8 mouse cellular contexts compared by ENCODE assay signal in genomic region chr5:5507701-5508225, GRCm38 (mm10). TPM values are rescaled to one million over a fixed set of nuclear protein-coding genes. Genes with fewer than 3 reads are reported as not detected.
DNase-seq lines count a peak whose midpoint lies in the region; ATAC-seq and TF ChIP-seq lines count a peak whose summit lies in the region.

No protein-coding gene starts in this region.

- H3K27ac ChIP-seq in ES-E14 (ENCODE audit: insufficient read depth, low read depth, low read length, poor library complexity, severe bottlenecking) = no peak overlapping the region; the same call in 1 of the 2 replicates
- H3K27ac ChIP-seq in bone marrow macrophage, adult 2 months (ENCODE audit: insufficient read depth, low read depth, low read length) = no peak overlapping the region
- H3K27ac ChIP-seq in forebrain, embryonic 12.5 days = peak overlapping the region; percentile 65
- H3K27ac ChIP-seq in hindbrain, embryonic 13.5 days = peak overlapping the region; percentile 50

- H3K9me3 ChIP-seq in ES-E14 (ENCODE audit: control insufficient read depth, insufficient read depth, low read depth, low read length) = no peaks in the 10 kb centered on the region
- no peaks in the 10 kb centered on the region for H3K9me3 ChIP-seq in forebrain, embryonic 12.5 days
- no peaks in the 10 kb centered on the region for H3K9me3 ChIP-seq in hindbrain, embryonic 13.5 days

- DNase-seq in ES-E14 (ENCODE audit: low read depth, low spot score) = no peak
- DNase-seq in layer of hippocampus, postnatal 10 days (ENCODE audit: low spot score in 2 of 2) = peak; percentile 70 to 73
- DNase-seq in lung, postnatal 14 days = peak; percentile 71
- peak; percentile 83 for DNase-seq in retina, postnatal 1 day

- in situ Hi-C loops in ES-E14 (cut with MboI; ENCODE audit: low sequenced_read_pairs in 2 of 2, unreplicated experiment in 2 of 2) = no loop called here

- H3K4me1 ChIP-seq in ES-E14 (ENCODE audit: control insufficient read depth in 2 of 2, insufficient read depth in 2 of 2, low read length in 2 of 2, poor library complexity in 1 of 2) = peaks cover 0 to 13% of the 10 kb centered on the region in 2 experiments; a peak in 3 of 4 replicates
- H3K4me1 ChIP-seq in bone marrow macrophage, adult 2 months (ENCODE audit: control insufficient read depth, insufficient read depth, low read length) = no peaks in the 10 kb centered on the region
- peaks cover 35% of the 10 kb centered on the region for H3K4me1 ChIP-seq in forebrain, embryonic 12.5 days
- peaks cover 20% of the 10 kb centered on the region for H3K4me1 ChIP-seq in hindbrain, embryonic 13.5 days (replicated peaks)

- no peak for TF ChIP-seq POLR2A in bone marrow macrophage, adult 2 months (IDR thresholded peaks at IDR 0.05; ENCODE audit: borderline replicate concordance, low read depth, low read length)

- WGBS in forebrain, embryonic 12.5 days = 21% methylated on average over 20 of the region's 20 CpGs
- 18% methylated on average over 20 of the region's 20 CpGs for WGBS in hindbrain, embryonic 13.5 days

- peak; percentile 40; the same call in 1 of the 2 replicates for TF ChIP-seq CTCF in bone marrow macrophage, adult 2 months (IDR thresholded peaks at IDR 0.05; ENCODE audit: low read depth, low read length)

- H3K36me3 ChIP-seq in ES-E14 (ENCODE audit: control insufficient read depth, insufficient read depth, low read length, poor library complexity, severe bottlenecking) = peaks cover 8% of the 10 kb centered on the region; the same call in 1 of the 2 replicates
- H3K36me3 ChIP-seq in forebrain, embryonic 12.5 days (replicated peaks) = peaks cover 6% of the 10 kb centered on the region; the same call in 1 of the 2 replicates
- H3K36me3 ChIP-seq in hindbrain, embryonic 13.5 days = peaks cover 4% of the 10 kb centered on the region; the same call in 1 of the 2 replicates

- H3K4me2 ChIP-seq in forebrain, embryonic 12.5 days = peak overlapping the region; percentile 34
- peak overlapping the region; percentile 42 for H3K4me2 ChIP-seq in hindbrain, embryonic 13.5 days

- H3K9ac ChIP-seq in ES-E14 (ENCODE audit: insufficient read depth, low read depth, low read length, poor library complexity, severe bottlenecking) = peak overlapping the region; percentile 14
- H3K9ac ChIP-seq in forebrain, embryonic 12.5 days = no peak overlapping the region
- peak overlapping the region; percentile 16; the same call in 1 of the 2 replicates for H3K9ac ChIP-seq in hindbrain, embryonic 13.5 days

- H3K4me3 ChIP-seq in ES-E14 (ENCODE audit: insufficient read depth in 1 of 2, low read depth in 1 of 2, low read length in 2 of 2, poor library complexity in 1 of 2, severe bottlenecking in 1 of 2) = peak overlapping the region; percentile 22 to 53; a peak in 3 of 4 replicates
- no peak overlapping the region for H3K4me3 ChIP-seq in bone marrow macrophage, adult 2 months (ENCODE audit: insufficient read depth, low read length)
- H3K4me3 ChIP-seq in forebrain, embryonic 12.5 days (replicated peaks) = no peak overlapping the region
- peak overlapping the region; percentile 15; the same call in 1 of the 2 replicates for H3K4me3 ChIP-seq in hindbrain, embryonic 13.5 days

- no peaks in the 10 kb centered on the region for H3K27me3 ChIP-seq in forebrain, embryonic 12.5 days
- no peaks in the 10 kb centered on the region for H3K27me3 ChIP-seq in hindbrain, embryonic 13.5 days

- peak; percentile 82 for ATAC-seq in forebrain, embryonic 12.5 days (ENCODE audit: low FRiP score)
- peak; percentile 88 for ATAC-seq in hindbrain, embryonic 13.5 days (ENCODE audit: low FRiP score)
- no peak for ATAC-seq in inflammation-experienced regulatory T-cells, adult 6 months

TF ChIP-seq in ES-E14, 5 proteins besides CTCF, POLR2A, EP300 and RAD21:
- TF ChIP-seq CHD2 (IDR thresholded peaks at IDR 0.05; ENCODE audit: low read depth, low read length) (no peak), ZC3H11A (IDR thresholded peaks at IDR 0.05; ENCODE audit: borderline replicate concordance, low read depth, low read length) (0 out of 2 replicates have a peak, but pooled peaks have one; percentile 13), HCFC1 (IDR thresholded peaks at IDR 0.05; ENCODE audit: borderline replicate concordance, insufficient read depth, low read length) (no peak), ZNF384 (IDR thresholded peaks at IDR 0.05; ENCODE audit: low read depth, low read length) (no peak), MAFK (IDR thresholded peaks at IDR 0.05; ENCODE audit: insufficient read depth, low read depth, low read length) (0 out of 2 replicates have a peak, but pooled peaks have one; percentile 10)
TF ChIP-seq in ES-E14: peak in this region for 2.

RNA-seq across cellular contexts. Expression of gene Cldn12, which starts 7.0 kb away (rescaled TPM):
- total RNA-seq in ES-E14 (2012; rRNA removed) = 42.9 and 52.7 TPM in 2 replicates
- 2.1 and 2.6 TPM in 2 replicates for polyA plus RNA-seq in bone marrow macrophage, adult 2 months (2012; ENCODE audit: insufficient read depth, insufficient read length, missing spikeins)
- 32.0 and 36.4 TPM in 2 replicates for polyA plus RNA-seq in forebrain, embryonic 12.5 days (2016; fragmentation: Nextera tagmentation; extraction: Ambion mirVana)
- 18.9 and 20.6 TPM in 2 replicates for polyA plus RNA-seq in hindbrain, embryonic 13.5 days (2015; fragmentation: Nextera tagmentation; extraction: Ambion mirVana)
- 10 to 100 TPM; 26.2 to 30.2 TPM for total RNA-seq in layer of hippocampus, postnatal 10 days (2021)
- polyA plus RNA-seq in inflammation-experienced regulatory T-cells, adult 6 months (2017; shearing (Covaris generic)) = 1 to 10 TPM; 2.3 to 2.8 (median 2.3) TPM

RNA-seq across cellular contexts. Expression of gene 1700015F17Rik, which starts 28.8 kb away (rescaled TPM):
- not detected in 2 replicates for total RNA-seq in ES-E14 (2012; rRNA removed)
- not detected in 2 replicates for polyA plus RNA-seq in bone marrow macrophage, adult 2 months (2012; ENCODE audit: insufficient read depth, insufficient read length, missing spikeins)
- polyA plus RNA-seq in forebrain, embryonic 12.5 days (2016; fragmentation: Nextera tagmentation; extraction: Ambion mirVana) = not detected in 2 replicates
- polyA plus RNA-seq in hindbrain, embryonic 13.5 days (2015; fragmentation: Nextera tagmentation; extraction: Ambion mirVana) = not detected in 2 replicates
- not detected for total RNA-seq in layer of hippocampus, postnatal 10 days (2021)
- polyA plus RNA-seq in inflammation-experienced regulatory T-cells, adult 6 months (2017; shearing (Covaris generic)) = not detected

RNA-seq across cellular contexts. Expression of gene Gtpbp10, which starts 51.6 kb away (rescaled TPM):
- 36.4 and 39.1 TPM in 2 replicates for total RNA-seq in ES-E14 (2012; rRNA removed)
- polyA plus RNA-seq in bone marrow macrophage, adult 2 months (2012; ENCODE audit: insufficient read depth, insufficient read length, missing spikeins) = 11.2 and 14.3 TPM in 2 replicates
- 36.7 and 37.7 TPM in 2 replicates for polyA plus RNA-seq in forebrain, embryonic 12.5 days (2016; fragmentation: Nextera tagmentation; extraction: Ambion mirVana)
- 20.6 and 26.1 TPM in 2 replicates for polyA plus RNA-seq in hindbrain, embryonic 13.5 days (2015; fragmentation: Nextera tagmentation; extraction: Ambion mirVana)
- total RNA-seq in layer of hippocampus, postnatal 10 days (2021) = 10 to 100 TPM; 10.1 to 12.4 TPM
- polyA plus RNA-seq in inflammation-experienced regulatory T-cells, adult 6 months (2017; shearing (Covaris generic)) = 10 to 100 TPM; 12.9 to 17.7 (median 15.5) TPM

Comparison
In these comparisons a context has a peak if more than half of its experiments do, and no peak if none do; other contexts are left out.
1. H3K27ac ChIP-seq: peak in forebrain, embryonic 12.5 days (single experiment) and hindbrain, embryonic 13.5 days (single experiment); none in ES-E14 (single experiment) and bone marrow macrophage, adult 2 months (single experiment).
2. H3K4me3 ChIP-seq: peak in ES-E14 (2 of 2) and hindbrain, embryonic 13.5 days (single experiment); none in bone marrow macrophage, adult 2 months (single experiment) and forebrain, embryonic 12.5 days (single experiment).